19 mouse cellular contexts compared by ENCODE assay signal in genomic region chr9:78195034-78195433, GRCm38 (mm10). TPM values are rescaled to one million over a fixed set of nuclear protein-coding genes. Genes with fewer than 3 reads are reported as not detected.
DNase-seq lines count a peak whose midpoint lies in the region; ATAC-seq lines count a peak whose summit lies in the region.
"Had no signal": no experiment of that assay in that cellular context is flagged by ENCODE, and none has a peak within 500 bp of the region (broad histone marks: within the 10 kb centered on the region; RNA-seq: fewer than 3 reads in every experiment).

No protein-coding gene starts in this region.

- DNase-seq in left cerebral cortex, adult 18-20 months (ENCODE audit: low spot score in 2 of 2), result peak; percentile 33 to 50
- no peak for DNase-seq in left cerebral cortex, adult 11 months (ENCODE audit: low spot score)
- peak; percentile 36 for DNase-seq in ZHBTc4 (ENCODE audit: low read depth, low spot score)
- no peak for DNase-seq in limb, embryonic 10.5 days (ENCODE audit: low spot score)
- DNase-seq in kidney, postnatal 25 days, result no peak
- no peak for DNase-seq in thymus, postnatal 36 days
- DNase-seq: cerebellum, adult 11-12 months; gastrocnemius, postnatal 14 days; heart, postnatal 14 days; spleen, adult 18-20 months had no signal

- peak overlapping the region; percentile 66 for H3K9ac ChIP-seq in stomach, embryonic 16.5 days (ENCODE audit: low read length)
- H3K9ac ChIP-seq: forebrain, embryonic 15.5 days; hindbrain, embryonic 15.5 days; liver, embryonic 12.5 days; lung, embryonic 15.5 days; midbrain, embryonic 15.5 days had no signal

- peak overlapping the region; percentile 11; the same call in 1 of the 2 replicates for H3K27ac ChIP-seq in limb, embryonic 10.5 days
- H3K27ac ChIP-seq in stomach, embryonic 16.5 days (ENCODE audit: low read length), result peak overlapping the region; percentile 61
- H3K27ac ChIP-seq: forebrain, embryonic 15.5 days; hindbrain, embryonic 15.5 days; liver, embryonic 12.5 days; lung, embryonic 15.5 days; midbrain, embryonic 15.5 days had no signal

- H3K4me2 ChIP-seq in stomach, embryonic 16.5 days (ENCODE audit: low read depth, low read length), result peak overlapping the region; percentile 50
- H3K4me2 ChIP-seq: forebrain, embryonic 15.5 days; hindbrain, embryonic 15.5 days; liver, embryonic 12.5 days; lung, embryonic 15.5 days; midbrain, embryonic 15.5 days had no signal

- H3K4me1 ChIP-seq in limb, embryonic 10.5 days, result peaks cover 36% of the 10 kb centered on the region
- H3K4me1 ChIP-seq in stomach, embryonic 16.5 days (ENCODE audit: control insufficient read depth, insufficient read depth, low read length), result no peaks in the 10 kb centered on the region

- WGBS in limb, embryonic 10.5 days, result 90% methylated on average over 11 of the region's 11 CpGs
- 64% methylated on average over 11 of the region's 11 CpGs for WGBS in stomach, embryonic 16.5 days

- no peaks in the 10 kb centered on the region for H3K9me3 ChIP-seq in limb, embryonic 10.5 days (replicated peaks)
- no peaks in the 10 kb centered on the region for H3K9me3 ChIP-seq in stomach, embryonic 16.5 days (replicated peaks; ENCODE audit: control insufficient read depth, low read length)
- H3K9me3 ChIP-seq: forebrain, embryonic 15.5 days; hindbrain, embryonic 15.5 days; liver, embryonic 12.5 days; lung, embryonic 15.5 days; midbrain, embryonic 15.5 days had no signal

- H3K27me3 ChIP-seq in limb, embryonic 10.5 days (ENCODE audit: low read depth, poor library complexity, severe bottlenecking), result peaks cover 11% of the 10 kb centered on the region; the same call in 1 of the 2 replicates
- no peaks in the 10 kb centered on the region for H3K27me3 ChIP-seq in stomach, embryonic 16.5 days (ENCODE audit: control insufficient read depth, insufficient read depth, low read length)
- H3K27me3 ChIP-seq: forebrain, embryonic 15.5 days; liver, embryonic 12.5 days; lung, embryonic 15.5 days; midbrain, embryonic 15.5 days had no signal

- no peak for ATAC-seq in stomach, embryonic 16.5 days (ENCODE audit: insufficient read depth, low FRiP score)
- ATAC-seq: forebrain, embryonic 15.5 days; intestine, postnatal 0 days; liver, embryonic 12.5 days; midbrain, embryonic 15.5 days had no signal

- no peak overlapping the region for H3K4me3 ChIP-seq in limb, embryonic 10.5 days
- H3K4me3 ChIP-seq in stomach, embryonic 16.5 days (replicated peaks; ENCODE audit: low read length), result peak overlapping the region; percentile 52
- H3K4me3 ChIP-seq: forebrain, embryonic 15.5 days; hindbrain, embryonic 15.5 days; liver, embryonic 12.5 days; lung, embryonic 15.5 days; midbrain, embryonic 15.5 days had no signal

- H3K36me3 ChIP-seq in limb, embryonic 10.5 days, result peaks cover 19% of the 10 kb centered on the region
- peaks cover 3% of the 10 kb centered on the region; the same call in 1 of the 2 replicates for H3K36me3 ChIP-seq in stomach, embryonic 16.5 days (ENCODE audit: control insufficient read depth, insufficient read depth, low read length)
- H3K36me3 ChIP-seq: forebrain, embryonic 15.5 days; hindbrain, embryonic 15.5 days; liver, embryonic 12.5 days; lung, embryonic 15.5 days; midbrain, embryonic 15.5 days had no signal

RNA-seq across cellular contexts. Expression of gene Gsta4, which starts 12.5 kb away (rescaled TPM):
- total RNA-seq in left cerebral cortex, adult 18-20 months (2021), result 10 to 100 TPM; 38.5 to 45.8 TPM
- 89.0 and 114 TPM in 2 replicates for polyA plus RNA-seq in limb, embryonic 10.5 days (2016; fragmentation: Nextera tagmentation; extraction: Ambion mirVana)
- 784 and 968 TPM in 2 replicates for polyA plus RNA-seq in stomach, embryonic 16.5 days (2015; fragmentation: Nextera tagmentation; extraction: Ambion mirVana)

RNA-seq across cellular contexts. Expression of gene Gsta1, which starts 35.4 kb away (rescaled TPM):
- not detected for total RNA-seq in left cerebral cortex, adult 18-20 months (2021)
- polyA plus RNA-seq in limb, embryonic 10.5 days (2016; fragmentation: Nextera tagmentation; extraction: Ambion mirVana), result not detected in 2 replicates
- 109 and 152 TPM in 2 replicates for polyA plus RNA-seq in stomach, embryonic 16.5 days (2015; fragmentation: Nextera tagmentation; extraction: Ambion mirVana)
- total RNA-seq: gastrocnemius, postnatal 14 days had no signal
- polyA plus RNA-seq: brain, embryonic 14.5 days; forebrain, embryonic 15.5 days; hindbrain, embryonic 15.5 days; liver, embryonic 12.5 days; midbrain, embryonic 15.5 days; testis, adult 2 months had no signal

Comparison
In these comparisons a context has a peak if more than half of its experiments do, and no peak if none do; other contexts are left out.
1. DNase-seq: peak in left cerebral cortex, adult 18-20 months (2 of 2) and ZHBTc4 (single experiment); none in left cerebral cortex, adult 11 months (single experiment), limb, embryonic 10.5 days (single experiment), kidney, postnatal 25 days (0 of 2) and thymus, postnatal 36 days (0 of 2).
2. RNA of gene Gsta1, which starts 35.4 kb away (polyA plus RNA-seq): 109 to 152 TPM in stomach, embryonic 16.5 days; not detected in limb, embryonic 10.5 days; every median in the first group is over 100 times any median in the second.